Mouse (Mus musculus) CH12.LX (cell line): ENCODE results near the gene Soat1. TPM values are rescaled to one million over a fixed set of nuclear protein-coding genes. Genes with fewer than 3 reads are reported as not detected.

Experiments used
- DNase-seq: peaks from one replicate; pipeline ENCODE4 v3.0.0-alpha.2; 2013; ENCODE audit errors: extremely low read depth
- H3K27ac ChIP-seq: 2 replicates; pipeline ENCODE4 v1.5.1; 2012; ENCODE audit warnings: low read depth, mild to moderate bottlenecking, control low read depth, moderate library complexity; ENCODE audit not compliant: insufficient read depth
- H3K27me3 ChIP-seq: replicated peaks from 2 replicates; pipeline ENCODE3; 2012; ENCODE audit warnings: inconsistent platforms
- H3K36me3 ChIP-seq, 2 experiments: replicated peaks in 1 of 2; 2 replicates each; pipeline versions ENCODE3 to v1.6.1; 2012; ENCODE audit warnings: inconsistent platforms in 1 of 2, low read length in 1 of 2, mild to moderate bottlenecking in 1 of 2, mixed read lengths in 1 of 2, moderate library complexity in 1 of 2; ENCODE audit not compliant: control insufficient read depth in 1 of 2, insufficient read depth in 1 of 2
- H3K4me1 ChIP-seq, 2 experiments: 2 replicates each; pipeline ENCODE4 v1.6.1; 2012; ENCODE audit warnings: inconsistent platforms in 1 of 2, moderate library complexity in 1 of 2; ENCODE audit not compliant: insufficient read depth in 2 of 2, control insufficient read depth in 1 of 2
- H3K4me2 ChIP-seq: 2 replicates; pipeline ENCODE4 v1.6.1; 2012; ENCODE audit warnings: low read depth, mild to moderate bottlenecking, control low read depth; ENCODE audit not compliant: poor library complexity, insufficient read depth, severe bottlenecking
- H3K4me3 ChIP-seq, 3 experiments: fragments of 150-350 bp in 1 of 3; sonication (generic) in 1 of 3; replicated peaks in 1 of 3; 2 replicates each; pipeline versions ENCODE3 to v1.5.1; 2011 to 2012; ENCODE audit warnings: low read depth in 2 of 3, low read length in 2 of 3, mild to moderate bottlenecking in 2 of 3, moderate library complexity in 2 of 3, control low read depth in 1 of 3, improper control_type of control experiment in 1 of 3, inconsistent platforms in 1 of 3, mixed read lengths in 1 of 3; ENCODE audit not compliant: poor library complexity in 1 of 3
- H3K79me2 ChIP-seq: replicated peaks from 2 replicates; pipeline ENCODE4 v1.6.1; 2012; ENCODE audit warnings: mild to moderate bottlenecking, moderate library complexity; ENCODE audit not compliant: control insufficient read depth, poor library complexity, insufficient read depth, severe bottlenecking; ENCODE audit errors: extremely low read depth
- H3K9ac ChIP-seq: 2 replicates; pipeline ENCODE4 v1.6.1; 2012; ENCODE audit warnings: low read depth, mild to moderate bottlenecking, control low read depth, moderate library complexity; ENCODE audit not compliant: insufficient read depth
- H3K9me3 ChIP-seq: replicated peaks from 2 replicates; pipeline ENCODE3; 2012; ENCODE audit warnings: low read length, inconsistent platforms, mixed read lengths
- BHLHE40 ChIP-seq: IDR thresholded peaks from 2 replicates; pipeline ENCODE4 v1.6.1; 2011; ENCODE audit warnings: mild to moderate bottlenecking, low read depth, low read length, improper control_type of control experiment
- CHD2 ChIP-seq: IDR thresholded peaks from 2 replicates; pipeline ENCODE4 v1.6.1; 2011; ENCODE audit warnings: low read length, improper control_type of control experiment
- CTCF ChIP-seq, 2 experiments: IDR thresholded peaks in 1 of 2; conservative IDR thresholded peaks in 1 of 2; 2 replicates each; pipeline ENCODE4 v1.5.1; 2011 to 2012; ENCODE audit warnings: low read depth in 2 of 2, low read length in 2 of 2, improper control_type of control experiment in 1 of 2, inconsistent platforms in 1 of 2, mild to moderate bottlenecking in 1 of 2, moderate library complexity in 1 of 2
- IRF4 ChIP-seq: IDR thresholded peaks from 2 replicates; pipeline ENCODE4 v1.6.1; 2014; ENCODE audit warnings: low read depth, mild to moderate bottlenecking, inconsistent platforms, low read length, improper control_type of control experiment
- MAFK ChIP-seq: IDR thresholded peaks from 2 replicates; pipeline ENCODE4 v1.6.1; 2011; ENCODE audit warnings: low read length, improper control_type of control experiment; ENCODE audit not compliant: insufficient replicate concordance
- MAX ChIP-seq: IDR thresholded peaks from 2 replicates; pipeline ENCODE4 v1.6.1; 2011; ENCODE audit warnings: low read length, improper control_type of control experiment
- NELFE ChIP-seq: IDR thresholded peaks from 2 replicates; pipeline ENCODE4 v1.6.1; 2011; ENCODE audit warnings: low read depth, low read length, improper control_type of control experiment
- NRF1 ChIP-seq: IDR thresholded peaks from 2 replicates; pipeline ENCODE4 v1.6.1; 2014; ENCODE audit warnings: low read depth, mild to moderate bottlenecking, inconsistent platforms, low read length, improper control_type of control experiment, moderate library complexity
- PAX5 ChIP-seq: IDR thresholded peaks from 2 replicates; pipeline ENCODE4 v1.6.1; 2012; ENCODE audit warnings: low read length, inconsistent platforms, mixed read lengths
- POLR2A ChIP-seq: IDR thresholded peaks from 2 replicates; pipeline ENCODE4 v1.6.1; 2011; ENCODE audit warnings: low read depth, mild to moderate bottlenecking, improper control_type of control experiment, low read length
- POLR2AphosphoS2 ChIP-seq: IDR thresholded peaks from 2 replicates; pipeline ENCODE4 v1.6.1; 2011; ENCODE audit warnings: low read depth, low read length, improper control_type of control experiment
- RAD21 ChIP-seq: IDR thresholded peaks from 2 replicates; pipeline ENCODE4 v1.6.1; 2011; ENCODE audit warnings: low read depth, mild to moderate bottlenecking, low read length, improper control_type of control experiment, moderate library complexity
- TBP ChIP-seq: conservative IDR thresholded peaks from 2 replicates; pipeline ENCODE4 v1.6.1; 2011; ENCODE audit warnings: low read depth, low read length, improper control_type of control experiment
- TCF12 ChIP-seq: IDR thresholded peaks from 2 replicates; pipeline ENCODE4 v1.6.1; 2014; ENCODE audit warnings: low read depth, mild to moderate bottlenecking, inconsistent platforms, low read length, improper control_type of control experiment
- UBTF ChIP-seq: IDR thresholded peaks from 2 replicates; pipeline ENCODE4 v1.6.1; 2012; ENCODE audit warnings: low read depth, mild to moderate bottlenecking, inconsistent platforms, low read length, improper control_type of control experiment, moderate library complexity
- USF2 ChIP-seq: conservative IDR thresholded peaks from 2 replicates; pipeline ENCODE4 v1.6.1; 2011; ENCODE audit warnings: low read depth, low read length, improper control_type of control experiment
- ZC3H11A ChIP-seq: IDR thresholded peaks from 2 replicates; pipeline ENCODE4 v1.6.1; 2012; ENCODE audit warnings: low read depth, mild to moderate bottlenecking, inconsistent platforms, low read length, improper control_type of control experiment
- ZKSCAN1 ChIP-seq: IDR thresholded peaks from 2 replicates; pipeline ENCODE4 v1.6.1; 2012; ENCODE audit warnings: low read depth, inconsistent platforms, low read length, improper control_type of control experiment, borderline replicate concordance
- ZNF384 ChIP-seq: IDR thresholded peaks from 2 replicates; pipeline ENCODE4 v1.6.1; 2012; ENCODE audit warnings: low read depth, low read length, improper control_type of control experiment, inconsistent platforms
- dilution Hi-C: fragments of 300-500 bp; cut with MboI; formaldehyde crosslinking; loops from 2 replicates; pipeline ENCODE4 v1.14.3; 2020; ENCODE audit warnings: low sequenced_read_pairs; ENCODE audit not compliant: extremely low pct_unique_long_range_greater_than_20kb, extremely low pct_ligation_motif_present
- in situ Hi-C: fragments of 300-500 bp; cut with MboI; formaldehyde crosslinking; loops from 3 replicates; pipeline ENCODE4 v1.14.3; 2019; ENCODE audit warnings: low sequenced_read_pairs, low pct_ligation_motif_present, low pct_unique_long_range_greater_than_20kb, mixed read lengths
- polyA plus RNA-seq: library from polyadenylated mRNA; unstranded; fragments of >175 nt; gene quantifications from 2 replicates; pipeline ENCODE4 v1.2.1, GENCODE M21; 2012; ENCODE audit warnings: low read depth; ENCODE audit not compliant: insufficient read length
- total RNA-seq, 2 experiments: library from RNA; depleted of rRNA; stranded (reverse); fragments of 300-350 nt in 1 of 2; fragments of >200 nt in 1 of 2; gene quantifications; 2 replicates each; pipeline ENCODE4 v1.2.3; 2012 to 2014

Soat1 gene
- total and polyA plus RNA-seq, 3 experiments: 8.6 to 13.5 (median 10.3) TPM

DNA sequence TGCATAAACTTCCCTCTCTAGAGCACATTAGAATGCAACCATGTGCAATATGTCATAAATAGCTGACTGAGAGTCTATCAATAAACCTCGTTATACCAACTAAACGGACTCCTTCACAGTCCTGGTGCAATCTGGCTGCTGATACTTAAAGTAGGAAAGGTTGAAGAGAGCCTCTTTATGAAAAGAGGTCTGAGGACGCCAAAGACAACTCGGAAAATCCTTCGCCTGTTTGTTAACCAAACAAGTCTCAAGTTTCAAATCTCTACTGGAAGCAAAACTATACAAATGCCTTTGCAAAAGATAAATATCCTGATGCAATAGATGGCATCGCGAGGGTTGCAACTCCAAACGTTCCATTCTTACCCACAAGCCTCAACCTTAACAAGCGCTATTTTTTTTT lies 9.2 kb downstream of the Soat1 start:
- Histone ChIP-seq H3K9me3 (peaks cover 6% of the 10 kb centered on the region), H3K27ac (no peak overlapping the region), H3K4me1 (peaks cover 4 to 5% of the 10 kb centered on the region in 2 experiments; a peak in 3 of 4 replicates), H3K9ac (no peak overlapping the region), H3K79me2 (no peaks in the 10 kb centered on the region), H3K4me3 (no peak overlapping the region), H3K27me3 (no peaks in the 10 kb centered on the region), H3K36me3 (peaks cover 3 to 22% of the 10 kb centered on the region in 2 experiments), H3K4me2 (no peak overlapping the region; the same call in 1 of the 2 replicates)
- dilution Hi-C loops (no loop called here), in situ Hi-C loops (no loop called here)
- TF ChIP-seq ZNF384 (no peak), USF2 (no peak), TCF12 (no peak), CTCF (conservative IDR thresholded peaks at IDR 0.05 in 1 of 2, IDR thresholded peaks at IDR 0.05 in 1 of 2; ENCODE audit: low read depth in 2 of 2, low read length in 2 of 2) (no peak), UBTF (no peak), BHLHE40 (no peak), PAX5 (no peak), TBP (no peak), MAX (no peak), ZKSCAN1 (no peak), MAFK (no peak), RAD21 (no peak), NELFE (no peak), NRF1 (no peak), CHD2 (no peak), IRF4 (no peak)
- DNase-seq: no peak

DNA sequence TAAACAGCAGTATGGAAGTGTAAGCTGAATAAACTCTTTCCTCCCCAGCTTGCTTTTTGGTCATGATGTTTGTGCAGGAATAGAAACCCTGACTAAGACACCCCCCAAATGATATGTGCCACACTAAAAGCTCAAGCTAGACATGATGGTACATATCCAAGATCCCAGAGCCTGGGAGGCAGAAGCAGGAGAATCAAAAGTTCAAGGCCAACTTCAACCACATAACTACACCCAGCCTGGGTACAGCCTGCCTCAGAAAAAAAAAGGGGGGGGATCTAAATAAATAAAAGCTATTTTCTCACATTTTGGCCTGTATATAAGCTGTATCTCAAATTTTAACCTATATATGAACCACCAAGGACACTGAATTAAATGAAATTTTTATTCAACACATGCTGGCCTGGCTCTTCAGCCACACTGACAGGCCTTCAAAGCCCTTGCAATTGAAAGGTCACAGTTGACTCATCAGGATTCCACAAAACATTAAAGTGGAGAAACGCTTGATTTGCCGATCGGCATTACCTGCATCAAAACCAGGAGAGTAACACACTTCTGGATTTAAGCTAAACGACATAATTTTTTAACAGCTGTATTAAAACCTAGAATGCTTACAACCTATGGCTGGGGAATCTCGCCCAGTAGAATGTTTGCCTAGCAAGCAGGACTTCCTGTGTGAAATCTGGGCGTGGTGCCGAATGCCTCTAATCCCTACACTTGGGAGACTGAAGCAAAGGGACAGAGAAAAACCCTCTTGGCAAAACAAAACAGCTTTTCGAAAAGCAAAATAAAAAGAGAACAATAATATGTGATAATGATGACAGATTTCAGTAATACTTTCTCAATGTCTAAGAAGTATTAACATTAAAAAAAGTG lies 9.9 kb downstream of the Soat1 start:
- no peak overlapping the region for H3K9ac ChIP-seq
- TF ChIP-seq CHD2 (no peak), ZC3H11A (no peak), ZNF384 (no peak), RAD21 (no peak), POLR2AphosphoS2 (no peak), POLR2A (no peak)
- TF ChIP-seq, all 38 proteins: peak for 0
- no peak overlapping the region for H3K4me2 ChIP-seq
- no peak for DNase-seq
- H3K27ac ChIP-seq: no peak overlapping the region
- in situ Hi-C loops (no loop called here), dilution Hi-C loops (no loop called here)
- H3K27me3 ChIP-seq: no peaks in the 10 kb centered on the region
- peaks cover 8 to 12% of the 10 kb centered on the region in 2 experiments; a peak in 3 of 4 replicates for H3K4me1 ChIP-seq
- H3K4me3 ChIP-seq: no peak overlapping the region
- H3K79me2 ChIP-seq: no peaks in the 10 kb centered on the region; the same call in 1 of the 2 replicates
- H3K9me3 ChIP-seq: peaks cover 6% of the 10 kb centered on the region
- H3K36me3 ChIP-seq: peaks cover 3 to 22% of the 10 kb centered on the region in 2 experiments
